Mouse (Mus musculus): ENCODE results near the gene Utp20.

Gene Utp20

DNA sequence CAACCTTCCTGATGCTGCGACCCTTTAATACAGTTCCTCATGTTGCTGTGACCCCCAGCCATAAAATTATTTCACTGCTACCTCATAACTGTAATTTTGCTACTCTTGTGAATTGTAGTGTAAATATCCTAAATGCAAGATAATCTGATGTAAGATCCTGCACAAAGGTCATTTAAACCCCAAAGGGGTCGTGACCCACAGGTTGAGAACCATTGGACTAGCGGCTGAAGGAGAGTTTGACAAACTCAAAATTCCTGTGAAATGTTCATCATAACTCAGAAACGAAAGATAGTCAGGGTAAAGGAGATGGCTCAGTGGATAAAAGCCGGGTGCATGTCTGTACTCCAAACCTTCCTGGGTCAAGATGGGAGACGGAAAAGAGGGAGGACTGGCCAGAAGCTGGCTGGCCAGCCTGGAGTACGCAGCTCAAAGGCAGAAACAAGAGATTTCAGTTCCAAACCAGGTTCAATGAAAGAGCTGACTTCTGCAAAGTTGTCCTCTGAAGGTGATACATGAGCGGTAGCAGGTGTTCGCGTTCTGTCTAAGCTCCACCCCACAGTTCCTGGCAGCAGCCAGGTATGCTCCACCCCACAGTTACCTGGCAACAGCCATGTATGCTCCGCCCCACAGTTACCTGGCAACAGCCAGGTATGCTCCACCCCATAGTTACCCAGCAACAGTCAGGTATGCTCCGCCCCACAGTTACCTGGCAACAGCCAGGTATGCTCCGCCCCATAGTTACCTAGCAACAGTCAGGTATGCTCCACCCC, 109.4 kb downstream of the Utp20 start:
- DNase-seq (ENCODE audit: low read depth, low spot score): no peak

GRCm38 (mm10) chr10:88715621-88716020, 111.0 kb downstream of the Utp20 start:
- DNase-seq (ENCODE audit: low read depth, low spot score): no peak

DNA sequence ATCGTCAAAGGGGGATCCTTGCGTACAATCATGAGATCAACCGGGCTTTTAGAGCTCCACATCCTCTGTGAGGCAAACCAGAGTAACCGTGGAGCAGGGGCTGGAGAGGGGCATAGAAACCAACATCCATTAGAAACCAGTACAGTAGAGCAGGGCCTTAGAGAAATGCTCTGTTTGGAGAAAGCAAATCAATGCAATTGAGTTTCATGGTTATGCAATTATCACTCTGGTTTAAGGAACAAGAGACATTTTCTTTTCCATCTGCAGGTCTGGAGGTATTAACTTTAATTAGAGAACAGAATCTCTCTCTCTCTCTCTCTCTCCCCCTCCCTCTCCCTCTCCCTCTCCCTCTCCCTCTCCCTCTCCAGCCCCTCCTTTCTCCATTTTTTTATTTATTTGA, 111.9 kb downstream of the Utp20 start:
- DNase-seq (ENCODE audit: low read depth, low spot score): no peak

DNA sequence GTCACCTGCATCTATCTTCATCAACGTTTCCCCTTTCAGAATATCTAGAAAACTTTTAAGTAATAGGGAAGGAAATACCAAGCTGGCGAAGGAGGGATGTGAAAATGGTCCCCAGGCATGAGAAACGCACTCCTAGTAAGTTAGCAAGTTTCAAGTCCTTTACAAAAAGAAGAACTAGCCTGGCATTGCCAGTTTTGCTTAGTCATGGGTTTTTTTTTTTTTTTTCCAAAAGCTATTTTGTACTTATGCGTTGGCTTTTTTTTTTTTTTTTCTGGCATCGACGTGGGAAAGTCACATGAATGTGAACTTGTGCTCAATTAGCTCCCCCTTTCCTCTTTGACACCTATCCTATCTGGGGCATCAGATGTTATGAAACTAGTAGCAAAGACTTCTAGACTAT, 114.2 kb downstream of the Utp20 start:
- DNase-seq (ENCODE audit: low read depth, low spot score): no peak

DNA sequence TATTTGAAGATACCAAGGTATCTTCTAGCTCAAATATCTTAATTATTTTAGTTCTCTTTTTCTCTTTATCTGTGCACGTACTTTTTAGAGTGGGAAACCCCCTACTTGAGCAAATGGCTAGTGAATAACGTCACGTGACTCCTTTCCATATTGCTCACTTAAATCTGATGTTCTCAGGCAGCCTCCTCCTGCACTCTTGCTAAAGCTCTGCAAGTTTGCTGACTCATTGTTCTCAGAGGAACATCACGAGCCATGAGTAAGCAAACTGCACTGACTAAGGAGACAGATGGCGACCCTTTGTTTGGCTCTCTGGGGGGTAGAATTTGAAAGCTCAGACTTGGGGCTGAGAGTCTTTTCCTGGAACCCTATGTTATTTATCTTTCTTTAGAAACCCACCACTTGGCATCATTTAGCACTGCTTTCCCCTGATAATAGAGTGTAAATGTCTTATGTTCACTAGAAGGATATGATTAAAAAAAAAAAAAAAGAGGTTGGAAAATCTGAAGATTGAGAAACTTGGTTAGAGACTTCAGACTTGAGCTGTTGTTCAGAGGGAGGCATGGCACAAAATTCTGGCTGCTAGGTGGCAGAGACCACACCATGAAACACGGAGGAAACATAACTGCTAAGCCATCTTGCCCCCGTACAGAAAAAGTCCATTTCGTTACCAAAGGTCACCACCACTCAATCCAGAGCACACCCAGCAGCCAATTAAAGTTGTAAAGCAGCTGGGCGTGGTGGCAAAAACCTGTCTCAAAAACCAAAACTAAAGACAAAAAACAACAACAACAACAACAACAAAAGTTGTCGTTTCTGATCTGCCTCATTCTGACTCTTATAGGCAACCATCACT, 117.7 kb downstream of the Utp20 start:
- DNase-seq (ENCODE audit: low read depth, low spot score): no peak

GRCm38 (mm10) chr10:88700938-88701337, 125.7 kb downstream of the Utp20 start:
- DNase-seq (ENCODE audit: low read depth, low spot score): no peak
